Mouse (Mus musculus): ENCODE results near the gene Etl4.

- TF ChIP-seq GATA1 (IDR thresholded peaks at IDR 0.05; ENCODE audit: low read length): no peak
- no peak for TF ChIP-seq TAL1 (IDR thresholded peaks at IDR 0.05; ENCODE audit: low read length)
Observed at GRCm38 (mm10) chr2:20516270-20516865, 606.8 kb downstream of the Etl4 start.

All from erythroblast, embryonic 14.5 days (primary cell).